Mouse (Mus musculus): Measurements from ENCODE around the gene Gm17334.

Gene Gm17334

GRCm38 (mm10) chr11:53796409-53797151 is 23.6 kb upstream of the Gm17334 start:
- DNase-seq, result peak; percentile 73

GRCm38 (mm10) chr11:53795813-53796212 is 22.8 kb upstream of the Gm17334 start:
- no peak for DNase-seq

GRCm38 (mm10) chr11:53794671-53795557 is 21.9 kb upstream of the Gm17334 start:
- peak; percentile 59 for DNase-seq

- no peak for DNase-seq
These were observed 21.0 kb upstream of the Gm17334 start for GRCm38 (mm10) chr11:53794015-53794414.

GRCm38 (mm10) chr11:53792986-53793385 is 20.0 kb upstream of the Gm17334 start:
- no peak for DNase-seq

GRCm38 (mm10) chr11:53789277-53789676 is 16.3 kb upstream of the Gm17334 start:
- DNase-seq, result no peak

GRCm38 (mm10) chr11:53788196-53788595 is 15.2 kb upstream of the Gm17334 start:
- peak; percentile 74 for DNase-seq

- DNase-seq, result peak; percentile 53
These were observed 13.4 kb upstream of the Gm17334 start for GRCm38 (mm10) chr11:53786058-53787031.

- no peak for DNase-seq
These were observed 12.4 kb upstream of the Gm17334 start for GRCm38 (mm10) chr11:53785311-53785936.

- DNase-seq, result no peak
These were observed 10.3 kb upstream of the Gm17334 start for GRCm38 (mm10) chr11:53783288-53783687.

- DNase-seq, result no peak
These were observed 9.0 kb upstream of the Gm17334 start for GRCm38 (mm10) chr11:53781964-53782363.

GRCm38 (mm10) chr11:53781201-53781775 is 8.3 kb upstream of the Gm17334 start:
- no peak for DNase-seq

- DNase-seq, result no peak
These were observed 7.3 kb upstream of the Gm17334 start for GRCm38 (mm10) chr11:53780262-53780661.

GRCm38 (mm10) chr11:53779808-53780207 is 6.8 kb upstream of the Gm17334 start:
- DNase-seq, result no peak

GRCm38 (mm10) chr11:53778455-53778854 is 5.5 kb upstream of the Gm17334 start:
- no peak for DNase-seq

- DNase-seq, result no peak
These were observed 4.7 kb upstream of the Gm17334 start for GRCm38 (mm10) chr11:53777736-53778135.

GRCm38 (mm10) chr11:53774659-53775255 is 1.8 kb upstream of the Gm17334 start:
- DNase-seq, result no peak

GRCm38 (mm10) chr11:53773641-53774360 is 814 bp upstream of the Gm17334 start:
- no peak for DNase-seq

GRCm38 (mm10) chr11:53772536-53772935 is 451 bp downstream of the Gm17334 start:
- DNase-seq, result no peak

GRCm38 (mm10) chr11:53771001-53771744 is 1.8 kb downstream of the Gm17334 start:
- no peak for DNase-seq
